Mouse (Mus musculus): Measurements from ENCODE around the gene Prnp.
A peak's percentile ranks its signal among the peaks of the same experiment; 100 is the strongest.

Prnp gene

GRCm38 (mm10) chr2:131950598-131951095 lies 40.9 kb downstream of the Prnp start, which contains the start of gene Prnd:
Gene Prnd, plus strand, starts transcription at chr2:131950861.
- DNase-seq, result no peak

GRCm38 (mm10) chr2:131952456-131952855 lies 42.7 kb downstream of the Prnp start:
- no peak for DNase-seq

GRCm38 (mm10) chr2:131952961-131953538 lies 43.3 kb downstream of the Prnp start:
- DNase-seq, result no peak

- DNase-seq, result no peak
Observed at GRCm38 (mm10) chr2:131953711-131954110, 44.0 kb downstream of the Prnp start.

- DNase-seq, result no peak
Observed at GRCm38 (mm10) chr2:131954835-131955234, 45.1 kb downstream of the Prnp start.

GRCm38 (mm10) chr2:131955264-131955663 lies 45.5 kb downstream of the Prnp start:
- no peak for DNase-seq

- no peak for DNase-seq
Observed at GRCm38 (mm10) chr2:131956336-131957256, 46.9 kb downstream of the Prnp start.

- no peak for DNase-seq
Observed at GRCm38 (mm10) chr2:131957731-131958222, 48.0 kb downstream of the Prnp start.

GRCm38 (mm10) chr2:131961671-131962070 lies 51.9 kb downstream of the Prnp start:
- DNase-seq, result no peak

GRCm38 (mm10) chr2:131970597-131970996 lies 60.9 kb downstream of the Prnp start:
- DNase-seq, result no peak

- no peak for DNase-seq
Observed at GRCm38 (mm10) chr2:131971098-131971497, 61.4 kb downstream of the Prnp start.

GRCm38 (mm10) chr2:131976663-131977062 lies 66.9 kb downstream of the Prnp start:
- DNase-seq, result no peak

GRCm38 (mm10) chr2:131980866-131981265 lies 71.1 kb downstream of the Prnp start:
- DNase-seq, result no peak

GRCm38 (mm10) chr2:131982546-131983196 lies 72.9 kb downstream of the Prnp start:
- peak; percentile 47 for DNase-seq

GRCm38 (mm10) chr2:131987950-131988349 lies 78.2 kb downstream of the Prnp start:
- DNase-seq, result no peak

Measured in cerebellum, adult 8-10 months (tissue).